Mouse (Mus musculus) E14TG2a.4 (cell line): ENCODE results near the gene Nfatc3.

Source experiments
- CTCF ChIP-seq: conservative IDR thresholded peaks from 2 replicates; pipeline ENCODE4 v1.5.1; 2014; ENCODE audit warnings: low read length
- NANOG ChIP-seq: IDR thresholded peaks from 2 replicates; pipeline ENCODE4 v1.6.1; 2014; ENCODE audit warnings: borderline replicate concordance, low read length, mixed read lengths
- POU5F1 ChIP-seq: IDR thresholded peaks from 2 replicates; pipeline ENCODE4 v1.6.1; 2014; ENCODE audit warnings: low read length, borderline replicate concordance

- TF ChIP-seq CTCF (no peak), POU5F1 (no peak), NANOG (no peak)
Measured at GRCm38 (mm10) chr8:106039605-106040004, 19.0 kb upstream of the Nfatc3 start.
